Mouse (Mus musculus): ENCODE data around the gene Ltbp4.

Ltbp4 gene

DNA sequence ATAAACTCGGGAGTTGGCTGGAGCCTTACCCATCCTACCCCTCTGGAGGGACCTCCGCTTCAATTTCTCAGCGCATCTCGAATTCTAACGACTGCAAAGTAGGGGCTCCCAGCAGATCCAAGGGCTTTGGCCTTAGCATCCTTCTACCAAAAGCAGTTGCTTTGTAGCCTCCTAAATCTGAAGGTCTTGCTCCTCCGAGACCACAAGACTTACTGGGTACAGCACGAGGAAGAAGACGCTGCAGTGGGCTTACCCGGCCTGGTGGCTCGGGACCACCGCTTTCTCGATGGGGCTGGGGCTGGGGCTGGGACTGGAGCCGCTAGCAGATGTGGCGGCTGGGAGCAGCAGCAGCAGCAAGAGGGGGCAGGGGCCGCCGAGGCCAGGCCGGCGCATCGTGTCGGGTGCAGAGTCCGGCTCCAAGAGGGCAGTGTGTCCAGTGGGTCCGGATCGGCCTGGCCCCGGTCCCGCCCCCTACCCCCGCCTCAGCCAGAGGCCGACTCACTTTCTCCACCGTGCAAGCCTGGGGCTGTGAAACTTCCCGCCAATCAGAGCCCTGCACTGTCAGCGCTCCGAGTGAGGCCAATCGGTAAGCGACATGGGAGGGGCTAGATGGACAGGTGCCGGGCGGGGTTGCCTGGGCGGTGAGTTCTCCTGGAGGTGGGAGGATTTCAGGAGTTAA lies at the start of gene Ltbp4:
Gene Ltbp4 (minus strand): TSS at position 518 of the 679 bp plus-strand sequence.
- DNase-seq, result no peak

DNA sequence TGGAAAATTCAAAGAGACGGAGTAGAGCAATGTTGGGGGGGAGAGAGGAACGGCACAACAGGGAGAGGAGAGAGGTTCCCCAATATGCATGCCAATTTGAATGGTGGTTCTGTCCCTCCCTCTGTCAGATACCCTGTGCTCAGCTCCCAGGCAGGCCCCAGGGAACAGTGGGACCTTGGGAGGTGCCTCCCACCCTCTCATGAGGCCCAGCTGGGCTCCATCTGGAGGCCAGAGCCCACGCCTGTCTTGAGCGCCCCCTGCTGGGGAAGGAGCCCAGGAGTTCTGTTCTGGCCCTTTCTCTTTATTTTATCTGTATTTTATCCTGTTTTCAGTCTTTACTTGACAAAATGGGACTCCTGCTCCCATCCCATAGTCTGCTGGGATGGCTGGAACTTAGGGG lies 47.2 kb upstream of the Ltbp4 start:
- peak; percentile 37 to 75 for DNase-seq

DNA sequence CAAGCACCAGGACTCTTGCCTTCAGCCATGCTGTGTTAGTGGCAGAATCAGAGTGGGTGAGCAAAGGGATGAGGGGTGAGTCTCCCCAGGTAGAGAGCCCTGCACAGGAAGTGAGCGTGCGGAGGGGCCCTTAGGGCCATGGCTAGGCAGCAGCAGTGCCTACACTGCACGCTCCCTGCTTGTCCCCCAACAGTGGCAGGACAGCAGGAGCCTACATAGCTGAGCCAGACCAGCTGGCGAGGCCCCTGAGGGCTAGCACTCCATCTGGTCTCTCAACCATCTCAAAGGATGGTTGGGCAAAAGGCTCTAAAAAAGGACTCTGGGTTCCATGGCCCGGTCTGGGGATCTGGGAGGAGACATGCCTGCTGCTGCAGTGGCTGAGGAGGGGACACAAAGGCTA lies 46.6 kb upstream of the Ltbp4 start:
- no peak for DNase-seq

DNA sequence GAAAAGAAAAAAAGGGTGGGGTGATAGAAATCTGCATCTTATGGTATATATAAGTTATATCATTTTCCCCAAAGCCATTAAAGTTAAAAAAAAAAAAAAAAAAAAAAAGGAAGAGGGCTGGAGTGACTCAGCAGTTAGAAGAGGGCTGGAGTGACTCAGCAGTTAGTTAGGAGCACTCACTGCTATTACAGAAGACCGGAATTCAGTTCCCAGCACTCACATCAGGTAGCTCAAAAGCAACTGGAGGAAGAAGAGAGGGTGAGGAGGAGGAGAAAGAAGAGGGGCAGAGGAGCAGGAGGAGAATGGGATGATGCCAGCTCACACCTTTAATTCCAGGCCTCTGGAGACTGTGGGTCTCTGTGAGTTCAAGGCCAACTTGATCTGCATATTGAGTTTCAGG lies 45.7 kb upstream of the Ltbp4 start:
- DNase-seq, result no peak

DNA sequence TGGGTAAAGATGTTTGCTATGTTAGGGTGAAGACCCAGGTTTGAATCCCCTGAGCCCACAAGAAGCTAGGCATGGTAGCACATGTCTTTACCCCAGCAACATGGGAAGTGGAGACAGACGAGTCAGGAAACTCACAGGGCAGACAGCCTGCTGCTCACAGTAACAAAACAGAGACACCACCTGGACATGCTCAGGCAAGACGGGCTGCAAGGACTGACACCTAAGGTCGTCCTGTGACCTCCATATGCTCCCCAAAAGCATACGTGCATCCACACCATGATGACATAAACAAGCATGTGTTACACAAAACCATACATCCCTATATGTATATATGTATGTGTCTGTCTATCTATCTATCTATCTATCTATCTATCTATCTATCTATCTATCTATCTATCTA lies 44.1 kb upstream of the Ltbp4 start:
- no peak for DNase-seq

DNA sequence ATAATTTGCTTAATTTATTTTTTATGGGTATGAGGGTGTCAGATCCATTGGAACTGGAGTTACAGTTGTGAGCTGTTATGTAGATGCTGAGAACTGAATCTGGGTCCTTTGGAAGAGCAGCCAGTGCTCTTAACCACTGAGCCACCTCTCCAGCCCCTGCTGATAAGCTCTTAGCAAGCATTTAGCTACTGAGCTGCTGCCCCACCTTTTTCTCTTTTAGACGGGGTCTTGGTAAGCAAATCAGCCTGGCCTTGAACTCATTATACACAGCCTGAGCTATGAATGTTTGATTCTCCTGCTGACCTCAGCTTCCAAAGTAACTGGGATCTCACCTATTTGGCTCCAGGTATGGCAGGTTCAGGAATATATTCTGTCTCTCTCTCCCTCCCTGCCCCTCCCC lies 43.5 kb upstream of the Ltbp4 start:
- no peak for DNase-seq

DNA sequence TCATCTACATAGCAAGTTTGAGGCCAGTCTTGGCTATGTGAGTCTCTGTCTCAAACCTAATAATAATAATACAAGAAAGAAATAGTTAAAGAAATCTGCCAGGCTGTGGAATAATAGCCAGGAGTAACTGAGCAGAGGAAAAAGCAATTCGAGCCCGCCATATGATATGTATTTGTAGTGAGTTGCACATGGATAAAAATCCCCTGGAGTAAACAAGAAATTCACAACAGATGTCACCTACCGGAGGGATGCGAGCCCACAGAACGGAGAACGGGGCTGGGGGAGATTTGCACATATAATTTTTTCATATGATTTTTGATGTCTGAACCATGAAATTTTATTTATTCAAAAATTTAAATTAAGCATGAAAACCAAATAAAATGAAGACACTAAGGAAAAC lies 42.3 kb upstream of the Ltbp4 start:
- no peak for DNase-seq

DNA sequence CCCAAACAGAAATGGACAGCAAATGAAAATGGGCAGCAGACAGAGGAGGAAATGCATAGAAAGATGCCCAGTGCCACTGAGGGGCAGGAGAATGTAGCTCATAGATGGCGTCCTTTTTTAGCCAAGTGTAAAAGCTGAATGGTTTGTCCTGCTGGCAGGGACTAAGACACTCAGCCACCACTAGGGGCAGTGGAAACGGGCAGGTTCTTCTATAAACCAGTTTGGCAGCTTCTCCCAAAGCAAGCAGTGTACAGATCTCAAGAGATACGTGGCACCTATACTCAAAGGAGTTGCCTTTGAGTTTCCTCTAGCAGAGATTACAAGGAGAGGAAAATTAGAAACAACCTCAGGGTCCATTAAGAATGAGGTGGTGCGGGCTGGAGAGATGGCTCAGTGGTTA lies 40.9 kb upstream of the Ltbp4 start:
- no peak for DNase-seq

DNA sequence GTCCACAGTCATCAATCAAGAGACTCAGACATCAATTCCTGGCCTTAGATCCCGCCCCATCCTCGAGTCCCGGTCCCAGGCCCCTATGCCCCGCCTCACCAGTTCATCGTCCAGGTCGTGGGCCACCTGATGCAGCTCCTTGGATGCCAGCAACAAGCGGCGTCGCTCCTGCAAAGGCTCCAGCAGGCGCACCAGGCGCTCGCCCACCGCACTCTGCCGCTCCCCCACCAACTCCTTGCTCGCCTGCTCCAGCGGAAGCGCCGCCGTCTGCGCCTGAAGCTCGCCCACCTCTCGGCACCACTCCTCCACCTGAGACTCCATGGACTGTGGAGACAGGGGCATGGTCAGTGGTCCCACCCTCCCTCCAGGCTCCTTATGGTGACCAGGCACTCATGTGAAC lies 37.8 kb upstream of the Ltbp4 start:
- DNase-seq, result no peak

DNA sequence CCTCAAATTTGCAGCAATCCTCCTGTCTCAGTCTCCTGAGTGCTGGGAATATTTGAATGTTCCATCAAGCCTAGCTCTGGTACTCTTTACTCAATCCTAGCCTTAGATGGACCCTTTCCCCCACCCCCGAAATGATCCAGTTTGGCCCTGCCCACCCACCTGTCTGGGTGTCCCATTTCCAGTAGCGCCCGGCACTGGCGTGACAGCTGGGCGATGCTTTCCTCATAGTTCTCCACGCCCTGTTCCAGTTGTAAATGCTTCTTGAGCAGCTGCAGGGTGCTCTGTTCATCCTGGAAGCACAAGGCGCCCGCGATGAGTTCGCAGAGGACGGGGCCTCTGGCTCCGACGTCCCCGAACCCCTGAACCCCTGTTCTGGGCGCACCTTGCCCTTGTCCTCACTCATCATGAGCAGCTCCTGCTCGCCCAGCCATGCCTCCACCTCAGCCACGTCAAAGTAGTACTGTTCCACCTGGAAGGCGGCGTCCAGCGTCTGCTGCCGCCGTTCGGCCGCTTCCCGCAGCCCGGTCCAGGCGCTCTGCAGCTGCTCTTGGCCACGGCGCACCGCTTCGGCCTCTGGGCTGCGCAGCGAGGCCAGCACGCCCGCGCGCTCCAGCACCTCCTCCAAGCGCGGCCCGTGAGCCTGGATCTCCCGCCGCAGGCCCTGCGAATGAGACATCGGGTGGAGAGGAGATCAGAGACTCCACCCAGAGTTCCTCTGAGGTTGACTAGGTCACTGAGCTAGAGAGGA lies 34.4 kb upstream of the Ltbp4 start:
- DNase-seq, result no peak

DNA sequence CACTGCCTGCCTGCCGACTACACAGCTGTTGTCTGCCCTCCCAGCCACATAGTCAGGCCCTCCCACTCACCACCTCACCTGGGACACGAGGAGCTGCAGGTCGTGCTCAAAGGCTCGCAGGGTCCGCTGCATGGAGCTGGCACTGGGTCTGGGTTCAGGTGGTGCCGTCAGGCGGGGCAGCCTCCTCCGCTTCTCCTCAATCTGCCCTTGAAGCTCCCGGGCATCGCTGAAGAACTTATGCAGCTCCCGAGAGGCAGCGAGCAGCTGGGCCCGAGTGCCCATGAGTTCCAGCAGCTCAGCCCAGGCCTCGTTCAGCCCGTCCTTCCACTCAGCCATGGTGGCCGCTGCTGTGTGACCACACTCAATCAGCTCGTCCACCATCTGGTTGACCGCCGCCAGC lies 31.6 kb upstream of the Ltbp4 start:
- DNase-seq, result no peak

DNA sequence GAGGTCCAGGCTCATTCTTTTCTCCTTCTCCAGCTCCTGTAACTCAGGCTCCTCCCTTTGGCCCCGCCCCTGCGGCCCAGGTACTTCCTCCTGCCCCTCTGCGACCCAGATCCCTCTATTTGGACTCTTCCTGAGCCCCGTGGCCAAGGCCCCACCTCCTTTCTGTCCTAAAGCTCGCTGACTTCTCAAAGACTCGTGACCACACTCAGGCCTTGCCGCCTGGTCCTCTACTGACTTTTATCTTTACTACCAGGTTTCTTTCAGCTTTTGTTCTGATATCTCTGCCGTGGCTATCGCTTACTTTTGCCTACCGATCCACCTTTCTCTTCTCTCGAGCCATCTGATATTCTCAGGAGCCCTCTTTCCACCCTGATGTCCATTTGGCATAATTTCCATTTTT lies 30.5 kb upstream of the Ltbp4 start:
- DNase-seq, result no peak

DNA sequence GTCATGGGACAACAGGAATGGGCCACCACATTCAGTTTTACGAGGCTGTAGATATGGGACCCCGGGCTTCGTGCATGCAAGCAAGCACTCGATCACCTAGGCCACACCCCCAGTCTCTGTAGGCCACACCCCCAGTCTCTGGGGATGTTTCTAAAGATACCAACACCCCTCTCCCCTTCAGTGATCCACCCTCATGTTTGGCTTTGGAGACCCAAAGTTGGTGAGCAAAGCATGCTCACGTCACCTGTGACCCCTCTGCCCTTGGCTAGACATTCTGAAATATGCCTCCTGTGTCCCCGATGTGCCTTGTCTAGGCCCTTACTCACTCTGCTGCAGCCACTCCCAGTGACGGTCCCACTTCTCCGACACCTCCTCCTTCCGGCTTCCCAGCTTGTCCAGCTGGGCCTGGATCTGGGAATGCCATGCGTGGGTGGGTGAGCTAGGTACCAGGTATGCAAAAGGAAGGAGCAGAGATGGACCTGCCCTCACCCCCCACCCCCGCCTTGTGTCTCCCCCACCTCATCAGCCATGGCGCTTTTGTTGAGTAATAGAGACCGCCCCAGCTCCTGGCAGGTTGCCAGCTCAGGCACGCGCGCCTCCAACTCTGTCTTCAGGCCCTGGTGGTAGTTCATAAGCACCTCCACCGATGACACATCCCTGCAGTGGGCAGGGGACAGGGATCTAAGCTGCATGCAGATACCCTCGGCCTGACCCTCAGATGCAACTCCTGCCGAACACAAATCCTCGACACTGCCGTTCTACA lies 28.8 kb upstream of the Ltbp4 start:
- DNase-seq, result no peak

DNA sequence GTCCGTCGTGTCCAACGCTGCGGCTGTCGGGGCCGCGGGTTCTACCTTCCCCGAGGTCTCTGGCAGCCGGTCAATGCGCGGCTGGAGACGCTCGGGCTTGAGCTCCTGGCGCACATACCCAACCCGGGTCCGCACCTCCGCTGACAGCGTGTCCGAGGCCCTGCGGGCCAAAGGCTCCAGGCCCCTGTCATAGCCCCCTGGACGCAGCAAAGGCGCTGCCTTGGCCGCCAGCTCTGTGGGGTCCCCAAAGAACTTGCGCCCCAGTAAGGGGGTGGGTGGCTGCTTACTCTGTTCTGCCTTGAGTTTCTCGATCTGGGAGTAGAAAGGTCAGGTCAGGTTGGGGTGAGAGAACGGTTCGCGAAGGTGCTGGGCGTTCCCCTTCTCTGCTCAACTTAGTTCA lies 26.9 kb upstream of the Ltbp4 start:
- DNase-seq, result no peak

DNA sequence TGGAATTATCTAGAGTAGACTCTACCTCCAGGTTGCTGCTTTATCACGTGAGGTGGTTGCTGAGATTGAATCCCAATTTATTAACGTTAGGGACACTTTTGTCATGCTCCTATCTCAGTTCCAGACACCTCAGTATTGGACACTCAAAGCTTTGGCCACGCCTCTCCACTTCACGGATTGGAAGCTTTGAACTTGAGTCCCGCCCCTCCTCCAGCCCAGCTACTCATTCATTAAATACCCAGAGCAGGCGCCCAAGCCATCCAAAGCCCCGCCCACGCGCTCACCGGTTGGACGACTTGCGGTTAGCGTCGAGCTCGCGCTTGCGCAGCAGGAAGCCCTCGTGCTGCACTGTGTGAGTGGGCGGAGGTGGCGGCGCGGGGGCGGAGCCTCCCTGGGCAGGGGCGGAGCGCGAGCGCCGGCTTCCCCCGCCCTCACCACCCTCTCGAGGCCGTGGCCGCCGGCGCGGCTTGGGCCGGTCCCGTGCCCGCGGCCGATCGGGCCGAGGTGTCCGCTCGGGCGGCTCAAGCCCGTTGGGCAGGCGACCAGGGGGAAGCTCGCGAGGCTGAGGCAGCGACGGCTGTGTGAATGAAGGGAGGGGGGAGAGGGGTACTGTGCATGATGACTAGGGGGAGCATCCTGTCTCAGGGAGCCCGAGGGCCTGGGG lies 23.9 kb upstream of the Ltbp4 start:
- peak; percentile 99 for DNase-seq

DNA sequence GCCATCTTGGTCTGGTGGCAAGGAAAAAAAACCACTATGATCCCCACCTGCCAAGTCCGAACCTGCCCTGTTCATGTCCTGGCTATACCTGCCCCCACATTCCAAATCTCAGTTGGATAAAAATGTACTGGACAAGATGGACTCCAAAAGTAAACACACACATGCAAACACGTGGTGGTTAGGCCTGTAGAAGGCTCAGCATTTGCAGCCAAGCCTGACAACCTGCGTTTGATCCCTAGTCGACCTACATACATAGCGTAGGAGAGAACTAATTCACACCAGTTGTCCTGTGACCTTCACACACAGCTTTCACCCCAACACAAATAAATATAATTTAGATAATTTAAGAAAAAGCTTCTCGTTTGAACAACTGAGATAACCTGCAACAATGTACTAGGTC lies 23.3 kb upstream of the Ltbp4 start:
- DNase-seq, result no peak

DNA sequence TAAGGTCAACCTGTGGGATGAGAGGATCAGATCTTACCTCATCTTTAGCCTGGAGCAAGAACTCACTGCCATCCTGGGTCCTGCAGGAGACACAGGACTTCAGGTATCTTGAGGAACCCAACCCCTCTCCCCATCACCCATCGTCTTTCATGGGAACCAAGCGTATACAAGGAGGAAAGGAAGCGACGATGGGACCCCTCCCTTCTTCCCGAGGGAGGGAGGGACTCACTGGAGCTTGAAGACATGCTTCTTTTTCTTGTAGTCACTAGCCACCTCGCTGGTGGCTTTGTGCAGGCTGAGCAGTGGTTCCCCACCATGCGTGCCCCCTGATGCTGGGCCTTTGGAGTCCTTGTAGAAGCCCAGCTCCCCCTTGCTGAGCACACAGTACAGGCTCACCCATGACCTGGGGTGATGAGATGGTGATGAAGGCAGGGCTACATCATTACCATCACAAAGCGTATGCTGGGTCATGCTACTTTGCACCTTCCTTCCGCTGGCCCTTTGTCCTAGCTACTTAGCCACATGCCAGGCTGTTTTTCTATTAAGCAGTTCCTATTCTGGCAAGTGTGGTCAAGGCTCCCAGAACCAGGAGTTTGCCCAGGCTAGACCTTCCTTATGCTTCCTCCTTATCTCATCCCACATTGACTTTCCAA lies 22.3 kb upstream of the Ltbp4 start:
- no peak for DNase-seq

DNA sequence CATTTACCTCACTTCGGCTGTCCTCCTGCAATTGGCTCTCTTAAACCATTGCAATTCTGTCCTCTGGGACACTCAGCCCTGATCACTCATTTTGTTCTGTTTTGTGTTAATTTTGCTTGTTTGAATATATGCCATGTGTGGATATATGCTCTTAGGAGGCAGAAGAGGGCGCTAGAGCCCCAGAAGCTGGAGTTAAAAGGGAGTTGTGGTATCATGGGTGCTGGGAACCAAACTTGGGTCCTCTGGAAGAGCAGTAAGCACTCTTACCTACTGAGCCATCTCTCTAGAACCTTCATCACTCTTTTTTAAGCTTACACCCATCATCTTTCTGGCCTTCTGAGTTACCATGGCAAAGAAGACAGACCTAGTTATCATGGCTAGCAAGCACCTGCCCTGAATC lies 21.7 kb upstream of the Ltbp4 start:
- no peak for DNase-seq

DNA sequence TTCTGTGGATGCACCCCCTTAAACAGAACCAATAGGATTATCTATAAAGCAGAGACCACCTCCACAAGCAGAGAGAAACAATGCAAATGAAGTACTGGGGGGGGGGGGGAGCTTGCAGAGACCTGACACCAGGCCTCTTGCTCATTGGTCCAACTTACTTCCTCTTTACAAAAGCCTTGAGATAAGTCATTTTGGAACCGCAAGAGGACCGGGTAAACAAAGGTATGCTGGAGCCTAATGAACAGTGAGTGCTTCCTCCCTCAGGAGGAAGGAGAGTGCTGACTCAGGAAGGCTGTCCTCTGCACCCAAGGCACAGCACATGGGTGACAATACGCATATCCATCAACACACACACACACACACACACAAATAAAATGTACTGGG lies 20.1 kb upstream of the Ltbp4 start:
- peak in 1 of 2 experiments; percentile 19 for DNase-seq

DNA sequence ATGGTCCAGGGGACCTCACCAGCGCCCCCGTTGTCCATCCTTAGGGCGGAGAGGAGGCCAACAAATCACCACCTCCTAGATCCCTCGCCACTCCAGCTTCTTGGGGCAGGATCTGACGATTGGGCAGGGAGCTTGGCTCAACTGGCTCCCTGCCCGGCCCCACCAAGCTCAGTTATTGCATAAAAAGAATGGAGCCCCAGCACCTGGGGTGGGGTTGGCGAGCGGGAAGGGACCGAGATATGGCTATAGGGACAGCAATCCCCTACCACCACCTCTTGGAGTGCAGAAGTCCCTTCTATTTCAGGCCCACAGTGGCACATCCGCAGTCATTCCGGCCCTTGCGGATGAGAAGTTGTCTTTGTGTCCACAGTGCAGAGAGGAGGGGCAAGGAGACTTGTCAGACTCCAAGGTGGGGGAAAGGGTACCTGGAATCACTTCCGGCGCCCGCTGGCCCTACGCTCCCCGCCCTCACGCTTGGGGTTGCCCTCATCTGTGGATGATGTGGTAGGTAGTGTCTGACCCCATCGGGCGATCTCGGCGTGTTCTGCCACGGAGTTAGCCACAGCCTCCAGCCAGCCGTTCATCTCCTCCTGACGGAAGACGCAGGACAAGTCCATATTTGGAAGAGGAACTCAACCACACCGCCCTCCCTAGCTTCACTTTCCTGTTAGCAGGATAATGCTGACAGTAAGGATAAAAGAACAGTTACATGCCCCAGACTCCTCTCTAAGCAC lies 19.5 kb upstream of the Ltbp4 start, which contains the start of gene Gm20479:
Gene Gm20479 (minus strand): TSS at position 559 of the 734 bp plus-strand sequence.
- peak; percentile 35 to 47 for DNase-seq

DNA sequence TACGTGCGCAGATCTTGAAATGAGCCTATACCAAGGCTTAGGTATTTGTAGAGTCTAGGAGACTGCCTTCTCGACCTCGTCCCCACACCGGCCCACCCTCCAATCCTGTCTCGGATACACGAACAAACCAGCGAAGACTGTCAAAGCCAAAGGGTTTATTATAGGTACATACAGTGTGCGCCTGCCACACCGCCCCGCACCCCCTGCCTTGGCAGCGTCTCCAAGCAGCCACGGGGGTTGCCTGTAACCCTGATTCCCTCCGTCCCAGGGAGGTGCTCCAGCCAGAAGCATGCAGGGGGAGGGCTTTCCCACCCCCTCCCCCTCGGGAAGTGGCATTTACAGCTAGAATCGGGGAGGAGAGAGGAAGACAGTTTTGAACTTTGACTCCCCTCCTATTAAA lies 18.8 kb upstream of the Ltbp4 start:
- DNase-seq, result peak in 1 of 2 experiments; percentile 43

DNA sequence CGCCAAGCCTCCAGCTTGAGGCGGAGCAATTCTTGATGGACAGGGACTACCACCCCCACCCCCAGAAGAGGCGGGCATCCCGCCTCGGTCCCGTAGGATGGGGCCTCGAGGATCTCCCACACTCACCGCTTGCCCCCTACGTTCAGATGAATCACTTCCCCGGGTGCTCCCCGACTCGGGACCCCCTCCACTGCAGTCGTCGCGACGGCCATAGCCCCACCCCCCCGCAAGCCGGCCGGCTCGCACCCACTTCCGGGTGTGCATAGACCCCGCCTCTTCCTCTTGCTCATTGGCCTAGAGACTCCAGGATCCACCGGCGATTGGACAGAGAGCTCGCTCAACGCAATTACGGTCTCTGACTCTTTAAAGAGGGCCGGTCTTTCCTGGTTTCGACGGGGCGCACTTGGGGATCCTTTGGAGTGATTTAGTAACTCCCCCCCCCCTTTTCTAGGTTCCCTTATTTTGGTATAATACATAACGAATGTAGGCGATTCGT lies 18.3 kb upstream of the Ltbp4 start, which contains the start of gene Shkbp1:
Gene Shkbp1 (minus strand): TSS at position 275 of the 496 bp plus-strand sequence.
- DNase-seq, result peak; percentile 76 to 78
